Comparison of ENCODE assay signal across 15 mouse cellular contexts in genomic region chr2:166380854-166381253, GRCm38 (mm10).
DNase-seq lines count a peak whose midpoint lies in the region; ATAC-seq lines count a peak whose summit lies in the region.
"Had no signal": no experiment of that assay in that cellular context is flagged by ENCODE, and none has a peak within 500 bp of the region (broad histone marks: within the 10 kb centered on the region; RNA-seq: fewer than 3 reads in every experiment).

No protein-coding gene starts in this region.

- H3K9me3 ChIP-seq in kidney, embryonic 14.5 days (ENCODE audit: control insufficient read depth, low read length): no peaks in the 10 kb centered on the region
- H3K9me3 ChIP-seq: embryonic facial prominence, embryonic 13.5 days; hindbrain, embryonic 12.5 days; lung, embryonic 15.5 days; midbrain, embryonic 15.5 days had no signal

- peaks cover 5% of the 10 kb centered on the region for H3K4me1 ChIP-seq in kidney, embryonic 14.5 days (ENCODE audit: control insufficient read depth, insufficient read depth, low read length)

- no peaks in the 10 kb centered on the region for H3K36me3 ChIP-seq in kidney, embryonic 14.5 days (ENCODE audit: control insufficient read depth, insufficient read depth, low read length)
- H3K36me3 ChIP-seq: embryonic facial prominence, embryonic 13.5 days; G1E; hindbrain, embryonic 12.5 days; lung, embryonic 15.5 days; midbrain, embryonic 15.5 days had no signal

- H3K27me3 ChIP-seq in kidney, embryonic 14.5 days (ENCODE audit: control insufficient read depth, insufficient read depth, low read length): no peaks in the 10 kb centered on the region
- H3K27me3 ChIP-seq: embryonic facial prominence, embryonic 13.5 days; lung, embryonic 15.5 days; midbrain, embryonic 15.5 days had no signal

- no peak overlapping the region for H3K9ac ChIP-seq in kidney, embryonic 14.5 days (ENCODE audit: low read depth, low read length)
- H3K9ac ChIP-seq: embryonic facial prominence, embryonic 13.5 days; hindbrain, embryonic 12.5 days; lung, embryonic 15.5 days; midbrain, embryonic 15.5 days had no signal

- no peak for ATAC-seq in kidney, embryonic 14.5 days (ENCODE audit: low FRiP score, low TSS enrichment)
- ATAC-seq: midbrain, embryonic 15.5 days had no signal

- peak; percentile 67 for DNase-seq in kidney, adult 11 months
- peak; percentile 54 to 69 for DNase-seq in adrenal gland, postnatal 36 days
- DNase-seq in heart, postnatal 14 days: peak; percentile 49 to 70
- DNase-seq in kidney, postnatal 4 days: peak; percentile 83 to 87
- no peak for DNase-seq in spleen, postnatal 4 days (ENCODE audit: low spot score in 2 of 2)
- no peak for DNase-seq in gastrocnemius, postnatal 25 days
- DNase-seq: cerebellum, adult 11 months; liver; thymus, adult 2 months had no signal

- no peak overlapping the region for H3K4me3 ChIP-seq in kidney, embryonic 14.5 days (ENCODE audit: low read length)
- H3K4me3 ChIP-seq: embryonic facial prominence, embryonic 13.5 days; hindbrain, embryonic 12.5 days; lung, embryonic 15.5 days; midbrain, embryonic 15.5 days had no signal

- no peak overlapping the region for H3K4me2 ChIP-seq in kidney, embryonic 14.5 days (replicated peaks; ENCODE audit: low read depth, low read length)
- H3K4me2 ChIP-seq: embryonic facial prominence, embryonic 13.5 days; hindbrain, embryonic 12.5 days; lung, embryonic 15.5 days; midbrain, embryonic 15.5 days had no signal

- H3K27ac ChIP-seq in kidney, embryonic 14.5 days (ENCODE audit: low read depth, low read length): no peak overlapping the region
- H3K27ac ChIP-seq: embryonic facial prominence, embryonic 13.5 days; hindbrain, embryonic 12.5 days; lung, embryonic 15.5 days; midbrain, embryonic 15.5 days had no signal

- 63% methylated on average over 9 of the region's 9 CpGs for WGBS in kidney, embryonic 14.5 days

- intact Hi-C loops in heart, postnatal 14 days (cut with DNase I): no loop called here

Comparison
In these comparisons a context has a peak if more than half of its experiments do, and no peak if none do; other contexts are left out.
1. DNase-seq: peak in kidney, adult 11 months (single experiment), adrenal gland, postnatal 36 days (2 of 2), heart, postnatal 14 days (2 of 2) and kidney, postnatal 4 days (2 of 2); none in spleen, postnatal 4 days (0 of 2) and gastrocnemius, postnatal 25 days (single experiment).